ENCODE assay signal across 8 mouse cellular contexts in the genomic region with DNA sequence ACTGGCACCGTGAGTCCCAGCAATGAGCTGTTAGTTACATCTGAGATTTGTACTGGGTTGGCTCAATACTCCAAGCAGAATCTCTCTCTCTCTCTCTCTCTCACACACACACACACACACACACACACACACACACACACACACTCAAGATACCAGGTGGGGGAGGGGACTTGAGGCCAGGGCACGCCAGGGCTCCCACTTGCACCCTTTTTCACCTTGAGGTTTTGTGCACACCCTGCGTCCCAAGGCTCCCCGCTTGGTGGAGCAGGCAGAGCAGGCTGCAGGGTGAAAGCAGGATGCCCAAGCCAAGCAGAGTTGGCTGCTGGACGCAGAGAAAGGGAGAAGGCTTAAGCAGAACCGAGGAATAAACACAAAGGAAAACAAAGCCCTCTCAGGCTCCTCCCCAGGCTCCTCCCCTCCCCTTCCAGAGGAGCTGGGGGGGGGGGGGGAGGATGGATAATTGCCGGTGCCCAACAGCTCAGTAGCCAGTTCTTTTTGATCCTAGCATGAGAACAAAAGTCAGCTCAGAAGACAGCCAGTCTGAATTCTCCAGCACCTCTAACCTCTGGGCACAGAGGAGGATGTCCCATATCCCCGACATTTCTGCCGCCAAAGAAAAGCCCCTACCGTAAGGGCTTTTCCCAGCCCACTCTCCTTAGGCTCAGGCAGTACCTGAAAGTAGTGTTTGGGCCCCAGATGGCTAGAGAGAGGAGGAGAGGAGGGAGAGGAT. TPM values are rescaled to one million over a fixed set of nuclear protein-coding genes. Genes with fewer than 3 reads are reported as not detected.
A peak's percentile ranks its signal among the peaks of the same experiment; 100 is the strongest.
DNase-seq lines count a peak whose midpoint lies in the region; ATAC-seq and TF ChIP-seq lines count a peak whose summit lies in the region.

No protein-coding gene starts in this region.

- peak; percentile 47 for DNase-seq in kidney, adult 2 months
- no peak for DNase-seq in kidney, adult 18-20 months
- peak; percentile 46 for DNase-seq in brain, embryonic 18.5 days (ENCODE audit: low read depth, low spot score)
- DNase-seq in urinary bladder, postnatal 10 days (ENCODE audit: low spot score), result no peak
- no peak for DNase-seq in left cerebral cortex, adult 9 months (ENCODE audit: low spot score in 2 of 2)

- 6% methylated on average over 10 of the region's 10 CpGs for WGBS in kidney, adult 2 months
- 2% methylated on average over 10 of the region's 10 CpGs for WGBS in hindbrain, embryonic 12.5 days
- 21% methylated on average over 10 of the region's 10 CpGs for WGBS in liver, embryonic 15.5 days (ENCODE audit: insufficient replicate concordance)
- 3% methylated on average over 10 of the region's 10 CpGs for WGBS in neural tube, embryonic 15.5 days

- H3K4me1 ChIP-seq in kidney, adult 2 months (ENCODE audit: control insufficient read depth, insufficient read depth, low read length), result no peaks in the 10 kb centered on the region
- H3K4me1 ChIP-seq in hindbrain, embryonic 12.5 days, result peaks cover 30% of the 10 kb centered on the region
- H3K4me1 ChIP-seq in liver, embryonic 15.5 days (replicated peaks), result peaks cover 64% of the 10 kb centered on the region
- H3K4me1 ChIP-seq in neural tube, embryonic 15.5 days, result peaks cover 31% of the 10 kb centered on the region

- H3K36me3 ChIP-seq in kidney, adult 2 months (ENCODE audit: control insufficient read depth, insufficient read depth, low read length), result no peaks in the 10 kb centered on the region
- 0 out of 2 replicates have a peak, but pooled peaks cover 2% of the 10 kb centered on the region for H3K36me3 ChIP-seq in hindbrain, embryonic 12.5 days
- H3K36me3 ChIP-seq in liver, embryonic 15.5 days (replicated peaks), result 0 out of 2 replicates have a peak, but pooled peaks cover 7% of the 10 kb centered on the region
- no peaks in the 10 kb centered on the region for H3K36me3 ChIP-seq in neural tube, embryonic 15.5 days

- H3K9me3 ChIP-seq in hindbrain, embryonic 12.5 days (replicated peaks), result no peaks in the 10 kb centered on the region
- no peaks in the 10 kb centered on the region for H3K9me3 ChIP-seq in liver, embryonic 15.5 days (replicated peaks)
- no peaks in the 10 kb centered on the region for H3K9me3 ChIP-seq in neural tube, embryonic 15.5 days (replicated peaks)

- peak overlapping the region; percentile 24; the same call in 1 of the 2 replicates for H3K27ac ChIP-seq in kidney, adult 2 months (ENCODE audit: insufficient read depth, low read depth, low read length)
- peak overlapping the region; percentile 98 for H3K27ac ChIP-seq in hindbrain, embryonic 12.5 days
- H3K27ac ChIP-seq in liver, embryonic 15.5 days (replicated peaks), result peak overlapping the region; percentile 41; the same call in 1 of the 2 replicates
- H3K27ac ChIP-seq in neural tube, embryonic 15.5 days (replicated peaks), result peak overlapping the region; percentile 82

- TF ChIP-seq CTCF in kidney, adult 2 months (conservative IDR thresholded peaks at IDR 0.05; ENCODE audit: insufficient read depth, insufficient read length, low read depth, low read length), result no peak

- peak overlapping the region; percentile 78 for H3K9ac ChIP-seq in hindbrain, embryonic 12.5 days
- H3K9ac ChIP-seq in liver, embryonic 15.5 days, result no peak overlapping the region; the same call in 1 of the 2 replicates
- H3K9ac ChIP-seq in neural tube, embryonic 15.5 days (replicated peaks), result peak overlapping the region; percentile 42

- peak overlapping the region; percentile 3; the same call in 1 of the 2 replicates for H3K4me3 ChIP-seq in kidney, adult 2 months (ENCODE audit: insufficient read depth, low read depth, low read length)
- H3K4me3 ChIP-seq in hindbrain, embryonic 12.5 days, result peak overlapping the region; percentile 30
- no peak overlapping the region; the same call in 1 of the 2 replicates for H3K4me3 ChIP-seq in liver, embryonic 15.5 days (replicated peaks)
- H3K4me3 ChIP-seq in neural tube, embryonic 15.5 days (replicated peaks), result peak overlapping the region; percentile 27

- no peaks in the 10 kb centered on the region for H3K27me3 ChIP-seq in kidney, adult 2 months (replicated peaks; ENCODE audit: control insufficient read depth, insufficient read depth, low read length)
- H3K27me3 ChIP-seq in hindbrain, embryonic 12.5 days, result no peaks in the 10 kb centered on the region
- no peaks in the 10 kb centered on the region for H3K27me3 ChIP-seq in liver, embryonic 15.5 days
- no peaks in the 10 kb centered on the region for H3K27me3 ChIP-seq in neural tube, embryonic 15.5 days (replicated peaks)

- H3K4me2 ChIP-seq in hindbrain, embryonic 12.5 days (replicated peaks), result peak overlapping the region; percentile 60
- peak overlapping the region; percentile 48 for H3K4me2 ChIP-seq in liver, embryonic 15.5 days
- H3K4me2 ChIP-seq in neural tube, embryonic 15.5 days, result peak overlapping the region; percentile 54

- no peak for TF ChIP-seq POLR2A in kidney, adult 2 months (IDR thresholded peaks at IDR 0.05; ENCODE audit: low read depth, low read length)

- ATAC-seq in hindbrain, embryonic 12.5 days (ENCODE audit: low FRiP score), result peak; percentile 85
- no peak for ATAC-seq in liver, embryonic 15.5 days (ENCODE audit: insufficient read depth)
- peak; percentile 87 for ATAC-seq in neural tube, embryonic 15.5 days (ENCODE audit: low FRiP score)

RNA-seq across cellular contexts. Expression of a gene that starts 9.5 kb away (rescaled TPM):
- polyA plus RNA-seq in kidney, adult 2 months (2012; rRNA removed), result 0.12 TPM in 1 of 2 replicates, not detected in the other
- 1.7 and 3.2 TPM in 2 replicates for polyA plus RNA-seq in hindbrain, embryonic 12.5 days (2016; fragmentation: Nextera tagmentation; extraction: Ambion mirVana)
- 0.02 TPM in 1 of 2 replicates, not detected in the other for polyA plus RNA-seq in liver, embryonic 15.5 days (2015; fragmentation: Nextera tagmentation; extraction: Ambion mirVana)
- 0.51 and 0.98 TPM in 2 replicates for polyA plus RNA-seq in neural tube, embryonic 15.5 days (2015; fragmentation: Nextera tagmentation; extraction: Ambion mirVana)

RNA-seq across cellular contexts. Expression of a gene that starts 9.5 kb away (rescaled TPM):
- 6.4 and 8.0 TPM in 2 replicates for polyA plus RNA-seq in kidney, adult 2 months (2012; rRNA removed)
- polyA plus RNA-seq in hindbrain, embryonic 12.5 days (2016; fragmentation: Nextera tagmentation; extraction: Ambion mirVana), result 16.1 and 16.6 TPM in 2 replicates
- polyA plus RNA-seq in liver, embryonic 15.5 days (2015; fragmentation: Nextera tagmentation; extraction: Ambion mirVana), result 4.1 and 4.8 TPM in 2 replicates
- 3.6 and 7.8 TPM in 2 replicates for polyA plus RNA-seq in neural tube, embryonic 15.5 days (2015; fragmentation: Nextera tagmentation; extraction: Ambion mirVana)

RNA-seq across cellular contexts. Expression of a gene that starts 27.9 kb away (rescaled TPM):
- 0.05 TPM in 1 of 2 replicates, not detected in the other for polyA plus RNA-seq in kidney, adult 2 months (2012; rRNA removed)
- 0.30 and 0.72 TPM in 2 replicates for polyA plus RNA-seq in hindbrain, embryonic 12.5 days (2016; fragmentation: Nextera tagmentation; extraction: Ambion mirVana)
- not detected in 2 replicates for polyA plus RNA-seq in liver, embryonic 15.5 days (2015; fragmentation: Nextera tagmentation; extraction: Ambion mirVana)
- 0.47 and 0.59 TPM in 2 replicates for polyA plus RNA-seq in neural tube, embryonic 15.5 days (2015; fragmentation: Nextera tagmentation; extraction: Ambion mirVana)

RNA-seq across cellular contexts. Expression of a gene that starts 44.2 kb away (rescaled TPM):
- 2.6 and 2.7 TPM in 2 replicates for polyA plus RNA-seq in kidney, adult 2 months (2012; rRNA removed)
- 0.96 and 1.3 TPM in 2 replicates for polyA plus RNA-seq in hindbrain, embryonic 12.5 days (2016; fragmentation: Nextera tagmentation; extraction: Ambion mirVana)
- 0.13 and 0.24 TPM in 2 replicates for polyA plus RNA-seq in liver, embryonic 15.5 days (2015; fragmentation: Nextera tagmentation; extraction: Ambion mirVana)
- polyA plus RNA-seq in neural tube, embryonic 15.5 days (2015; fragmentation: Nextera tagmentation; extraction: Ambion mirVana), result 1.4 and 1.8 TPM in 2 replicates

RNA-seq across cellular contexts. Expression of a gene that starts 54.8 kb away (rescaled TPM):
- 82.5 and 85.1 TPM in 2 replicates for polyA plus RNA-seq in kidney, adult 2 months (2012; rRNA removed)
- 102 and 106 TPM in 2 replicates for polyA plus RNA-seq in hindbrain, embryonic 12.5 days (2016; fragmentation: Nextera tagmentation; extraction: Ambion mirVana)
- polyA plus RNA-seq in liver, embryonic 15.5 days (2015; fragmentation: Nextera tagmentation; extraction: Ambion mirVana), result 115 and 122 TPM in 2 replicates
- 156 and 169 TPM in 2 replicates for polyA plus RNA-seq in neural tube, embryonic 15.5 days (2015; fragmentation: Nextera tagmentation; extraction: Ambion mirVana)

Comparison
In these comparisons a context has a peak if more than half of its experiments do, and no peak if none do; other contexts are left out.
1. DNase-seq: peak in kidney, adult 2 months (single experiment) and brain, embryonic 18.5 days (single experiment); none in kidney, adult 18-20 months (single experiment), urinary bladder, postnatal 10 days (single experiment) and left cerebral cortex, adult 9 months (0 of 2).
2. H3K27ac ChIP-seq: peak in every context shown above with its lines; median percentile 98 in hindbrain, embryonic 12.5 days; 82 in neural tube, embryonic 15.5 days; 41 in liver, embryonic 15.5 days; 24 in kidney, adult 2 months.
3. Peak in every context shown above with its lines, with median percentiles within 50 percentile points of each other: H3K4me2 ChIP-seq.